Mouse (Mus musculus): ENCODE data around the gene Edem1.

GRCm38 (mm10) chr6:108832170-108832569, 3.7 kb downstream of the Edem1 start:
- TF ChIP-seq CTCF (IDR thresholded peaks at IDR 0.05; ENCODE audit: control insufficient read depth, insufficient read depth, insufficient read length) (no peak), MAX (IDR thresholded peaks at IDR 0.05) (no peak)
